Comparison of ENCODE assay signal across 1 mouse cellular context in genomic region chr6:100483084-100483810, GRCm38 (mm10).
TF ChIP-seq lines count a peak whose summit lies in the region.

No protein-coding gene starts in this region.

TF ChIP-seq in CH12.LX, 34 proteins besides CTCF, POLR2A, EP300 and RAD21 (continued from another document):
- no peak for TF ChIP-seq USF1 (IDR thresholded peaks at IDR 0.05; ENCODE audit: low read depth, low read length)
TF ChIP-seq in CH12.LX: peak in this region for 6.
